Mouse (Mus musculus) C2C12 (cell line): ENCODE measurements at regions not wholly inside any gene's neighbourhood (a gene's known extent, or its start where the extent isn't known, plus 50 kb on each side); places are given as distances from the start of the nearest gene placed in this dataset.

Experiments
- H3K27me3 ChIP-seq: one replicate; pipeline ENCODE4 v1.6.1; 2011; ENCODE audit not compliant: control insufficient read depth, insufficient read depth, insufficient read length
- H3K36me3 ChIP-seq: one replicate; pipeline ENCODE4 v1.6.1; 2011; ENCODE audit not compliant: control insufficient read depth, insufficient read depth
- H3K4me3 ChIP-seq: one replicate; pipeline ENCODE4 v1.5.1; 2011; ENCODE audit warnings: mild to moderate bottlenecking, control low read depth; ENCODE audit not compliant: poor library complexity, insufficient read depth, severe bottlenecking
- H3K79me2 ChIP-seq: one replicate; pipeline ENCODE4 v1.6.1; 2011; ENCODE audit not compliant: control insufficient read depth, insufficient read depth
- H3K79me3 ChIP-seq: one replicate; pipeline ENCODE4 v1.6.1; 2011; ENCODE audit warnings: low read depth, control low read depth
- H3ac ChIP-seq: one replicate; pipeline ENCODE3; 2011; ENCODE audit warnings: low read depth; ENCODE audit not compliant: control insufficient read depth, insufficient read length
- CEBPB ChIP-seq: IDR thresholded peaks from one replicate; pipeline ENCODE4 v1.6.1; 2011; ENCODE audit warnings: low read depth, mild to moderate bottlenecking, control low read depth, moderate library complexity
- CTCF ChIP-seq: IDR thresholded peaks from one replicate; pipeline ENCODE4 v1.5.1; 2011; ENCODE audit not compliant: control insufficient read depth, insufficient read depth, insufficient read length
- FOSL1 ChIP-seq: IDR thresholded peaks from one replicate; pipeline ENCODE4 v1.8.0; 2011; ENCODE audit warnings: mild to moderate bottlenecking, low read length; ENCODE audit not compliant: poor library complexity, insufficient read depth, severe bottlenecking
- MAX ChIP-seq: IDR thresholded peaks from one replicate; pipeline ENCODE4 v1.6.1; 2011; ENCODE audit warnings: mild to moderate bottlenecking, control low read depth
- MYOD1 ChIP-seq: IDR thresholded peaks from one replicate; pipeline ENCODE4 v1.6.1; 2011; ENCODE audit warnings: low read depth; ENCODE audit not compliant: control insufficient read depth, insufficient read length
- MYOG ChIP-seq: IDR thresholded peaks from one replicate; pipeline ENCODE4 v1.6.1; 2011; ENCODE audit not compliant: control insufficient read depth, insufficient read length; ENCODE audit errors: extremely low read depth
- USF1 ChIP-seq: IDR thresholded peaks from one replicate; pipeline ENCODE4 v1.6.1; 2011; ENCODE audit warnings: low read depth, mild to moderate bottlenecking, control low read depth, moderate library complexity

- H3ac ChIP-seq, result no peak overlapping the region
- H3K79me3 ChIP-seq, result no peaks in the 10 kb centered on the region
- H3K36me3 ChIP-seq, result no peaks in the 10 kb centered on the region
- TF ChIP-seq CTCF (no peak), FOSL1 (no peak), MYOG (no peak), USF1 (no peak), CEBPB (no peak), MAX (no peak), MYOD1 (no peak)
- no peaks in the 10 kb centered on the region for H3K79me2 ChIP-seq
- H3K27me3 ChIP-seq, result no peaks in the 10 kb centered on the region
- H3K4me3 ChIP-seq, result no peak overlapping the region
Observed at GRCm38 (mm10) chr11:8377301-8377700, 287.0 kb downstream of the Tns3 start.

GRCm38 (mm10) chr11:8365545-8365944 lies 298.8 kb downstream of the Tns3 start:
- H3K79me3 ChIP-seq, result no peaks in the 10 kb centered on the region
- no peak overlapping the region for H3K4me3 ChIP-seq
- H3K79me2 ChIP-seq, result no peaks in the 10 kb centered on the region
- H3K36me3 ChIP-seq, result no peaks in the 10 kb centered on the region
- no peak for TF ChIP-seq MYOG
- TF ChIP-seq USF1, result no peak
- TF ChIP-seq CEBPB, result peak; percentile 99
- TF ChIP-seq MAX, result no peak
- TF ChIP-seq FOSL1, result peak; percentile 95
- TF ChIP-seq MYOD1, result peak; percentile 97
- no peak for TF ChIP-seq CTCF
- no peak overlapping the region for H3ac ChIP-seq
- no peaks in the 10 kb centered on the region for H3K27me3 ChIP-seq

DNA sequence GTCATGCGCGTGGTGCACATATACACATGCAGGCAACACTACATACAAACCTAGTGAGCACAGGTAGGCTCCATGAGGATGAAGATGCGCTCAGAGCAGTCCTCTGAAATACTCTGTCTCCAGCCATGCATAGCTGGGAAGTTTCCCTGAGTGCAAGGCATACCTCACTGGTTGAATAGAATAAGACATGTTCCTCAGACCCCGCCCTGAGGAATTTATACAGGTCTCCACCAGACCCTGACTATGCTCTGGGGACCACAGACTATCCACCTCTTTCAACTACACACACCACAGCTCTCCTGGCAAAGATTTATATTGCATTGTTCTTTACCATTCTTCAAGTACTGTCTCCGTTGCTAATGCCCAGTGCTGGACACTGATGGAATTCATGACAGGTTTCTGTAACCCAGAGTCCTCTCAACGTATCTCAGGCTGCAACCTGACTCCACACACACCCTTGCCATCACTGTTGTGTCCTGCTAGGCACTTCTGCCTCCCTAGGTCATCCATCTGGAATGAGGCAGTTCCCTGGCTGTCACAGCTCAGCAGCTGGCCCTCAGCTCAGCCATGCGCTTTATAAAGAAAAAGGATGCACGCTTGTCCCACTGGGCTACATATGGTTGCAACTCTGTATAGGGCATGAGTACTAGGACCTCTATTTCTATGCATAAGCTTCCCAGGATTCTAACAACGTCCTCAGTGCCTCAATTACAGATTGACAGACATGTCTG lies 299.5 kb downstream of the Tns3 start:
- Histone ChIP-seq H3K36me3 (no peaks in the 10 kb centered on the region), H3K79me3 (no peaks in the 10 kb centered on the region), H3K27me3 (no peaks in the 10 kb centered on the region), H3K4me3 (no peak overlapping the region), H3K79me2 (no peaks in the 10 kb centered on the region), H3ac (no peak overlapping the region)
- TF ChIP-seq FOSL1 (no peak), MYOD1 (peak; percentile 58)

DNA sequence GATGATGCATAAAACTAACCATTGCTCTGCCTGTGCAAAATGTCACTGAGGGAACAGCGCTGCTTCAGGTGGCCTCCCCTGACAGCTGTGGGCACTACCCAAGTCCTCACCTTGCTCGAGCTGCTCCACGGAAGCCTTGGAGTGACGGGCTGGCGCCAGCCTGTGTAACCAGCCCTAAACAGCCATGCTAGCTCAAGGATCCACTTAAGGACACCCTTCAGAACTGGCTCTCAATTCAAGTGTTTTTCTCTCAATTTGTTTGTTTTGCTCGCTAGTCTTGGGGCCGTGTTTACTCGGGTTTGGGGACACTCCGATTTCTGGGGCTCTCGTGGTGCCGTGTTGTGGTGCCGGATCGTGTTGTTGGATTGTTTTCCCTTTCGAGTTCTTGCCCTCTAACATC lies 319.4 kb downstream of the Tns3 start:
- no peak overlapping the region for H3K4me3 ChIP-seq
- H3ac ChIP-seq, result no peak overlapping the region
- no peaks in the 10 kb centered on the region for H3K36me3 ChIP-seq
- H3K79me2 ChIP-seq, result no peaks in the 10 kb centered on the region
- no peak for TF ChIP-seq CTCF
- TF ChIP-seq CEBPB, result no peak
- no peak for TF ChIP-seq MYOG
- no peak for TF ChIP-seq MAX
- TF ChIP-seq MYOD1, result no peak
- TF ChIP-seq FOSL1, result no peak
- TF ChIP-seq USF1, result no peak
- no peaks in the 10 kb centered on the region for H3K79me3 ChIP-seq
- H3K27me3 ChIP-seq, result no peaks in the 10 kb centered on the region

DNA sequence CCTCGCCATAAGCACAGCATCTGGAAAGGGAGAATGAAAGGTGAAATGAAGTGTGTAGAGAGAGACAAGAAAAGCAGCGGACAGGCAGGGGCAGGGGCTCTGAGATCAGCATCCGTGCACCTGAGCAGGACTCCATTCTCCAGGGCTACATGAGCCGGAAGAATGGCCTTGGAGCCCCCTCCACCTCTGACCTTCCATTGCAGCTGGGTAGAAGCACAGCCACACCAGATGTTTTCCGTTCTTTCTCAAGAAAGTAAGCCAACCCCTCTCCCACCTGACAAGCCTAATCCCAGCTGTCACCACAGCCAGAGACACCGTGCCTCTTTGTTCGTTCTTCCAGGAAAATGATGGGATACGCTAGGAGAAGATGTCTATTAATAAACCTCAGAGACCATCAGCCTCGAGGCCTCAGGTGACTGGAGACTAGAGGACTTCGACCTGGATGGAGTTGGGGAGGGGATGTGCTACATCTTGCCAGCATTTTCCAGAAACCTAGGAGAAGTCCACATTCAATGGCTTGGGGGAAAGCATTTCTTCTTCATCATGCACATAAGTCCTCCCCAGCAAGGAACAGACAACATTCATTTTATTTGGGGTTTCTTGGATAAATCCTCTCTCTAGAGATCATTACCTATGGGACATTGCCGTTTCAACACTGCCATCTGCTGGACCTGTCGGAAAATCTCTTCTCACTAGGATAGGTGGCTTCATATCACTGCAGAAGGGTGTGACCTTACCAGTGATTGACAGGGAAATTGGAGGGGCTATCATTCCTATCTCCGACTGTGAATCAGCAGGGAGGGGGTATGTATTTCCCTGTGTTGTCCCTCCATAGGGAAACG lies 361.8 kb downstream of the Tns3 start:
- Histone ChIP-seq H3K27me3 (no peaks in the 10 kb centered on the region), H3K4me3 (no peak overlapping the region), H3K79me2 (no peaks in the 10 kb centered on the region), H3K36me3 (no peaks in the 10 kb centered on the region), H3ac (no peak overlapping the region), H3K79me3 (no peaks in the 10 kb centered on the region)
- TF ChIP-seq MYOD1 (no peak), CTCF (peak; percentile 22)

DNA sequence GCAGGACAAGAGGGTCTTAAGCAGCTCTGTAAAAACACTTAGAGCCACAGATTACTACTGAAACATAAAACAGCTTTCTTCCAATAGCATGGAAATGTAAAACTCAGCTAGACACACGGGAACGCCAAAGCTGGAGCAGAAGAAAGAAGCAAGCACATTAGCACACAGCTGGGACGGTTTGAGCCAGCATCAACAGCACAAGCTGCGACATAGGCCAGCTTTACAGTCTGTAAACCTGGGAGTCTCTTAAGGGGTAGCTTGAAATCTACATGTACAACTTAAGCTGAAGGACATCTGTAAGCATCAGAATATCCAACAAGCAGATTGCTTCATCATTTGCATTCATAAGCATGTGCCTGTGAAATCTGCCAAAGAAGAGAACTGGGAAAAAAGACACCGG lies 366.9 kb downstream of the Tns3 start:
- no peaks in the 10 kb centered on the region for H3K79me2 ChIP-seq
- H3K36me3 ChIP-seq, result no peaks in the 10 kb centered on the region
- TF ChIP-seq MYOG, result no peak
- no peak for TF ChIP-seq FOSL1
- TF ChIP-seq CTCF, result no peak
- TF ChIP-seq USF1, result no peak
- no peak for TF ChIP-seq MYOD1
- TF ChIP-seq MAX, result no peak
- no peak for TF ChIP-seq CEBPB
- H3K4me3 ChIP-seq, result no peak overlapping the region
- no peaks in the 10 kb centered on the region for H3K27me3 ChIP-seq
- H3K79me3 ChIP-seq, result no peaks in the 10 kb centered on the region
- no peak overlapping the region for H3ac ChIP-seq
